Comparison of ENCODE assay signal across 18 mouse cellular contexts in the genomic region with DNA sequence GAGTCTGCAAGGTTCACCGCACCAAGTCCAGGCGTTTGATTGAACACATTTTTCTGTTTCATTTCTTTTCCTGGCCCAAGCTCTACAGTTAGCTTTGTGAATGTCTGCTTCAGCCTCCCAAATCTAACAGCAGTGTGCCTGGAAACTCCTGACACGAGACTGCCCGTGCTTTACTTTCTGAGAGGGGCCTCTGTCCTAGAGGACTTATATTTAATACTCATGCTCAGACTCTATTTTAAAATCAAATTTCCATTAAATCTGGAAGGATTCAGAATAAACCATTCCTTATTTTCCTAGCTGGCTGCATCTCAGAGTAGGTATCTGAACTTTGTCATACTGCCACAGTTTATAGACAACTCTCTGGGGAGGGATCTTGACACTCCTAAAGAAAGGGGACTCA. TPM values are rescaled to one million over a fixed set of nuclear protein-coding genes. Genes with fewer than 3 reads are reported as not detected.
DNase-seq lines count a peak whose midpoint lies in the region; ATAC-seq and TF ChIP-seq lines count a peak whose summit lies in the region.
"Had no signal": no experiment of that assay in that cellular context is flagged by ENCODE, and none has a peak within 500 bp of the region (broad histone marks: within the 10 kb centered on the region; RNA-seq: fewer than 3 reads in every experiment).

No protein-coding gene starts in this region.

- TF ChIP-seq CTCF in intestine, postnatal 0 days (IDR thresholded peaks at IDR 0.05; ENCODE audit: low read depth) = no peak

- H3K4me3 ChIP-seq in forebrain, embryonic 15.5 days = no peak overlapping the region
- H3K4me3 ChIP-seq in forebrain, embryonic 12.5 days (replicated peaks) = no peak overlapping the region
- H3K4me3 ChIP-seq in intestine, embryonic 14.5 days (ENCODE audit: low read depth, low read length) = no peak overlapping the region
- no peak overlapping the region for H3K4me3 ChIP-seq in intestine, postnatal 0 days (ENCODE audit: low read depth, low read length)
- no peak overlapping the region for H3K4me3 ChIP-seq in embryonic facial prominence, embryonic 12.5 days
- H3K4me3 ChIP-seq in limb, embryonic 14.5 days (replicated peaks; ENCODE audit: low read length) = no peak overlapping the region
- H3K4me3 ChIP-seq: gastrocnemius, adult 2 months; layer of hippocampus, adult 2 months; midbrain, embryonic 10.5 days had no signal

- H3K27me3 ChIP-seq in forebrain, embryonic 15.5 days = no peaks in the 10 kb centered on the region
- peaks cover 5% of the 10 kb centered on the region; the same call in 1 of the 2 replicates for H3K27me3 ChIP-seq in forebrain, embryonic 12.5 days
- no peaks in the 10 kb centered on the region for H3K27me3 ChIP-seq in intestine, embryonic 14.5 days (replicated peaks; ENCODE audit: control insufficient read depth, insufficient read depth, low read length)
- H3K27me3 ChIP-seq in intestine, postnatal 0 days (replicated peaks; ENCODE audit: control insufficient read depth, insufficient read depth, low read length) = no peaks in the 10 kb centered on the region
- no peaks in the 10 kb centered on the region for H3K27me3 ChIP-seq in embryonic facial prominence, embryonic 12.5 days
- no peaks in the 10 kb centered on the region for H3K27me3 ChIP-seq in limb, embryonic 14.5 days (ENCODE audit: control insufficient read depth, insufficient read depth, low read length)
- H3K27me3 ChIP-seq: Patski had no signal

- intact Hi-C loops in gastrocnemius, postnatal 14 days (cut with DNase I; ENCODE audit: low total_unique reads) = no loop called here

- TF ChIP-seq POLR2A in limb, embryonic 14.5 days (IDR thresholded peaks at IDR 0.05; ENCODE audit: borderline replicate concordance, extremely low read depth, insufficient read depth, insufficient read length) = no peak

- no peaks in the 10 kb centered on the region for H3K9me3 ChIP-seq in forebrain, embryonic 15.5 days
- no peaks in the 10 kb centered on the region for H3K9me3 ChIP-seq in forebrain, embryonic 12.5 days
- H3K9me3 ChIP-seq in intestine, embryonic 14.5 days (ENCODE audit: control insufficient read depth, low read length) = no peaks in the 10 kb centered on the region
- no peaks in the 10 kb centered on the region for H3K9me3 ChIP-seq in intestine, postnatal 0 days (ENCODE audit: control insufficient read depth)
- H3K9me3 ChIP-seq in embryonic facial prominence, embryonic 12.5 days = no peaks in the 10 kb centered on the region
- no peaks in the 10 kb centered on the region for H3K9me3 ChIP-seq in limb, embryonic 14.5 days (ENCODE audit: control insufficient read depth, low read length)
- H3K9me3 ChIP-seq: midbrain, embryonic 10.5 days had no signal

- no peaks in the 10 kb centered on the region for H3K36me3 ChIP-seq in forebrain, embryonic 15.5 days
- no peaks in the 10 kb centered on the region for H3K36me3 ChIP-seq in forebrain, embryonic 12.5 days (replicated peaks)
- no peaks in the 10 kb centered on the region for H3K36me3 ChIP-seq in intestine, embryonic 14.5 days (ENCODE audit: control insufficient read depth, insufficient read depth, low read length)
- H3K36me3 ChIP-seq in intestine, postnatal 0 days (ENCODE audit: control insufficient read depth, insufficient read depth) = no peaks in the 10 kb centered on the region
- no peaks in the 10 kb centered on the region for H3K36me3 ChIP-seq in embryonic facial prominence, embryonic 12.5 days
- no peaks in the 10 kb centered on the region for H3K36me3 ChIP-seq in limb, embryonic 14.5 days (ENCODE audit: control insufficient read depth, insufficient read depth, low read length)
- H3K36me3 ChIP-seq: midbrain, embryonic 10.5 days had no signal

- no peak overlapping the region for H3K9ac ChIP-seq in forebrain, embryonic 15.5 days (replicated peaks)
- no peak overlapping the region for H3K9ac ChIP-seq in forebrain, embryonic 12.5 days
- H3K9ac ChIP-seq in intestine, embryonic 14.5 days (ENCODE audit: low read length) = no peak overlapping the region
- no peak overlapping the region for H3K9ac ChIP-seq in intestine, postnatal 0 days (ENCODE audit: low read depth, low read length)
- no peak overlapping the region for H3K9ac ChIP-seq in embryonic facial prominence, embryonic 12.5 days
- H3K9ac ChIP-seq in limb, embryonic 14.5 days (ENCODE audit: low read depth, low read length, severe bottlenecking) = no peak overlapping the region
- H3K9ac ChIP-seq: liver, embryonic 14.5 days had no signal

- peak overlapping the region; percentile 49; the same call in 1 of the 2 replicates for H3K27ac ChIP-seq in forebrain, embryonic 15.5 days (replicated peaks)
- no peak overlapping the region for H3K27ac ChIP-seq in forebrain, embryonic 12.5 days
- peak overlapping the region; percentile 19; the same call in 1 of the 2 replicates for H3K27ac ChIP-seq in intestine, embryonic 14.5 days (ENCODE audit: low read depth)
- H3K27ac ChIP-seq in intestine, postnatal 0 days (ENCODE audit: low read depth, low read length) = no peak overlapping the region
- peak overlapping the region; percentile 91 for H3K27ac ChIP-seq in embryonic facial prominence, embryonic 12.5 days
- H3K27ac ChIP-seq in limb, embryonic 14.5 days (replicated peaks; ENCODE audit: low read depth, low read length) = peak overlapping the region; percentile 88
- H3K27ac ChIP-seq: gastrocnemius, adult 2 months; layer of hippocampus, adult 2 months; liver, embryonic 14.5 days; midbrain, embryonic 10.5 days had no signal

- DNase-seq in intestine, embryonic 14.5 days (ENCODE audit: low spot score) = no peak
- peak; percentile 78 for DNase-seq in limb, embryonic 14.5 days (ENCODE audit: low spot score)
- DNase-seq in gastrocnemius, postnatal 14 days = no peak
- DNase-seq: cerebellum, adult 11 months; gastrocnemius, adult 2 months; heart, postnatal 14 days; lung, postnatal 14 days; thymus, postnatal 14 days had no signal

- WGBS in forebrain, embryonic 15.5 days = 88% methylated on average over 4 of the region's 4 CpGs
- WGBS in forebrain, embryonic 12.5 days = 85% methylated on average over 4 of the region's 4 CpGs
- WGBS in intestine, embryonic 14.5 days = 76% methylated on average over 4 of the region's 4 CpGs
- WGBS in intestine, postnatal 0 days = 82% methylated on average over 4 of the region's 4 CpGs
- WGBS in embryonic facial prominence, embryonic 12.5 days = 44% methylated on average over 4 of the region's 4 CpGs
- WGBS in limb, embryonic 14.5 days = 35% methylated on average over 4 of the region's 4 CpGs

- H3K4me1 ChIP-seq in forebrain, embryonic 15.5 days = peaks cover 17% of the 10 kb centered on the region
- 0 out of 2 replicates have a peak, but pooled peaks cover 3% of the 10 kb centered on the region for H3K4me1 ChIP-seq in forebrain, embryonic 12.5 days
- H3K4me1 ChIP-seq in intestine, embryonic 14.5 days (replicated peaks; ENCODE audit: control insufficient read depth, insufficient read depth, low read length) = no peaks in the 10 kb centered on the region; the same call in 1 of the 2 replicates
- H3K4me1 ChIP-seq in intestine, postnatal 0 days (replicated peaks; ENCODE audit: control insufficient read depth, insufficient read depth, low read length) = no peaks in the 10 kb centered on the region
- peaks cover 26% of the 10 kb centered on the region for H3K4me1 ChIP-seq in embryonic facial prominence, embryonic 12.5 days
- peaks cover 37% of the 10 kb centered on the region for H3K4me1 ChIP-seq in limb, embryonic 14.5 days (ENCODE audit: control insufficient read depth, insufficient read depth, low read length)

- ATAC-seq in forebrain, embryonic 15.5 days (replicated peaks) = no peak
- no peak for ATAC-seq in forebrain, embryonic 12.5 days (ENCODE audit: low FRiP score)
- no peak for ATAC-seq in intestine, embryonic 14.5 days (replicated peaks; ENCODE audit: low FRiP score, low TSS enrichment, low read depth)
- ATAC-seq in intestine, postnatal 0 days = no peak
- peak; percentile 24; the same call in 1 of the 2 replicates for ATAC-seq in embryonic facial prominence, embryonic 12.5 days (ENCODE audit: insufficient number of reproducible peaks, insufficient read depth, low FRiP score, low TSS enrichment)
- peak; percentile 62 for ATAC-seq in limb, embryonic 14.5 days (ENCODE audit: low FRiP score, low read depth)
- no peak for ATAC-seq in granulocyte monocyte progenitor cell, adult 5-6 weeks (replicated peaks; ENCODE audit: poor library complexity, severe bottlenecking)
- ATAC-seq: inflammation-experienced regulatory T-cells, adult 6 months; Patski had no signal

- no peak overlapping the region for H3K4me2 ChIP-seq in forebrain, embryonic 15.5 days (replicated peaks)
- no peak overlapping the region for H3K4me2 ChIP-seq in forebrain, embryonic 12.5 days
- no peak overlapping the region for H3K4me2 ChIP-seq in intestine, embryonic 14.5 days (ENCODE audit: low read length)
- H3K4me2 ChIP-seq in intestine, postnatal 0 days (replicated peaks; ENCODE audit: low read depth) = no peak overlapping the region
- peak overlapping the region; percentile 11; the same call in 1 of the 2 replicates for H3K4me2 ChIP-seq in embryonic facial prominence, embryonic 12.5 days (replicated peaks)
- H3K4me2 ChIP-seq in limb, embryonic 14.5 days (replicated peaks; ENCODE audit: low read depth, low read length, severe bottlenecking) = 0 out of 2 replicates have a peak overlapping the region, but pooled peaks have one; percentile 24

RNA-seq across cellular contexts. Expression of gene Cer1, which starts 5.6 kb away (rescaled TPM):
- 0.19 and 0.27 TPM in 2 replicates for polyA plus RNA-seq in forebrain, embryonic 15.5 days (2015; fragmentation: Nextera tagmentation; extraction: Ambion mirVana)
- 0.12 TPM in 1 of 2 replicates, not detected in the other for polyA plus RNA-seq in forebrain, embryonic 12.5 days (2016; fragmentation: Nextera tagmentation; extraction: Ambion mirVana)
- 0.09 and 0.16 TPM in 2 replicates for polyA plus RNA-seq in intestine, embryonic 14.5 days (2014; fragmentation: Nextera tagmentation; extraction: Ambion mirVana)
- polyA plus RNA-seq in intestine, postnatal 0 days (2015; fragmentation: Nextera tagmentation; extraction: Ambion mirVana) = not detected in 2 replicates
- 0.25 and 0.45 TPM in 2 replicates for polyA plus RNA-seq in embryonic facial prominence, embryonic 12.5 days (2016; fragmentation: Nextera tagmentation; extraction: Ambion mirVana)
- polyA plus RNA-seq in limb, embryonic 14.5 days (2012; rRNA removed) = 0.69 and 0.70 TPM in 2 replicates
- polyA plus RNA-seq in limb, embryonic 14.5 days (2014; fragmentation: Nextera tagmentation; extraction: Ambion mirVana) = 0.55 and 0.80 TPM in 2 replicates
- total RNA-seq in gastrocnemius, postnatal 14 days (2021) = not detected
- total RNA-seq in granulocyte monocyte progenitor cell, adult 5-6 weeks (2014; fragmentation: Nextera tagmentation) = not detected in 2 replicates
- not detected in 2 replicates for total RNA-seq in granulocyte monocyte progenitor cell, adult 5-6 weeks (2017)
- total RNA-seq: gastrocnemius, adult 2 months; heart, postnatal 14 days; layer of hippocampus, adult 2 months had no signal
- polyA plus RNA-seq: inflammation-experienced regulatory T-cells, adult 6 months; liver, embryonic 14.5 days; midbrain, embryonic 10.5 days; Patski had no signal

RNA-seq across cellular contexts. Expression of gene Zdhhc21, which starts 30.8 kb away (rescaled TPM):
- polyA plus RNA-seq in forebrain, embryonic 15.5 days (2015; fragmentation: Nextera tagmentation; extraction: Ambion mirVana) = 18.2 and 18.3 TPM in 2 replicates
- polyA plus RNA-seq in forebrain, embryonic 12.5 days (2016; fragmentation: Nextera tagmentation; extraction: Ambion mirVana) = 22.1 and 22.6 TPM in 2 replicates
- 15.4 and 17.3 TPM in 2 replicates for polyA plus RNA-seq in intestine, embryonic 14.5 days (2014; fragmentation: Nextera tagmentation; extraction: Ambion mirVana)
- polyA plus RNA-seq in intestine, postnatal 0 days (2015; fragmentation: Nextera tagmentation; extraction: Ambion mirVana) = 8.1 and 8.2 TPM in 2 replicates
- 14.5 and 14.7 TPM in 2 replicates for polyA plus RNA-seq in embryonic facial prominence, embryonic 12.5 days (2016; fragmentation: Nextera tagmentation; extraction: Ambion mirVana)
- 11.1 and 11.2 TPM in 2 replicates for polyA plus RNA-seq in limb, embryonic 14.5 days (2012; rRNA removed)
- polyA plus RNA-seq in limb, embryonic 14.5 days (2014; fragmentation: Nextera tagmentation; extraction: Ambion mirVana) = 12.5 and 15.7 TPM in 2 replicates
- 1 to 10 TPM; 8.9 to 9.4 TPM for total RNA-seq in gastrocnemius, postnatal 14 days (2021)
- total RNA-seq in granulocyte monocyte progenitor cell, adult 5-6 weeks (2014; fragmentation: Nextera tagmentation) = 28.0 and 37.5 TPM in 2 replicates
- total RNA-seq in granulocyte monocyte progenitor cell, adult 5-6 weeks (2017) = 19.8 and 24.5 TPM in 2 replicates

Comparison
In these comparisons a context has a peak if more than half of its experiments do, and no peak if none do; other contexts are left out.
1. H3K27ac ChIP-seq: peak in forebrain, embryonic 15.5 days (single experiment), intestine, embryonic 14.5 days (single experiment), embryonic facial prominence, embryonic 12.5 days (single experiment) and limb, embryonic 14.5 days (single experiment); none in forebrain, embryonic 12.5 days (single experiment) and intestine, postnatal 0 days (single experiment).
2. ATAC-seq: peak in embryonic facial prominence, embryonic 12.5 days (single experiment) and limb, embryonic 14.5 days (single experiment); none in forebrain, embryonic 15.5 days (single experiment), forebrain, embryonic 12.5 days (single experiment), intestine, embryonic 14.5 days (single experiment), intestine, postnatal 0 days (single experiment) and granulocyte monocyte progenitor cell, adult 5-6 weeks (single experiment).
3. H3K4me2 ChIP-seq: peak in embryonic facial prominence, embryonic 12.5 days (single experiment) and limb, embryonic 14.5 days (single experiment); none in forebrain, embryonic 15.5 days (single experiment), forebrain, embryonic 12.5 days (single experiment), intestine, embryonic 14.5 days (single experiment) and intestine, postnatal 0 days (single experiment).